Mouse (Mus musculus) neural tube, embryonic 10.5 days (tissue): ENCODE results near the gene Olfr631.
A peak's percentile ranks its signal among the peaks of the same experiment; 100 is the strongest.
"Not testable (repeated sequence)": the region's sequence is repeated elsewhere in the genome, so short reads cannot be mapped to it uniquely, and the experiment has no call there.

Experiments
- DNase-seq: peaks from one replicate; pipeline ENCODE4 v3.0.0-alpha.2; 2017; ENCODE audit warnings: low spot score; ENCODE audit errors: extremely low spot score

Gene Olfr631

DNA sequence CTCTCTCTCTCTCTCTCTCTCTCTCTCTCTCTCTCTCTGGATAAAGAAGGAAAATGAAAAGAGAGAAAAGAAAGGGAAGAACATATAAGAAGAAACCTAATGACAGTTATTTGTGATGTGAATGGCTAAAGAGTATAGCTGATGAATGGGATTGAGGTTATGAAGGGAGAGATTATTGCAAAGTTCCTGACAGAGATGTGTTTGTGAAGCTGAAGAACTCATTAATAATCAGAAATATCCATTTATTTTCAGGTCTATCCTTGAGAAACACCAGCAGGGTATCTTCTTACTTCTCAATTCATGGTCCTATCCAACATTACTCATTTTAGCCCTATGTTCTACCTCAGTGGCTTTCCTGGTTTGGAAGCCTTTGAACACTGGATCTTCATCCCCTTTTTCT, at the start of gene Olfr631:
Olfr631 (plus strand) TSS at position 301 of the 400 bp plus-strand sequence.
- DNase-seq: no peak

- no peak for DNase-seq
These were observed 42.5 kb upstream of the Olfr631 start, which contains the start of gene Olfr66 for GRCm38 (mm10) chr7:103886152-103886551. Olfr66 (minus strand) TSS chr7:103886252.

GRCm38 (mm10) chr7:103894385-103894784, 34.2 kb upstream of the Olfr631 start, which contains the start of gene Olfr64:
Olfr64 (minus strand) TSS chr7:103894485.
- no peak for DNase-seq

GRCm38 (mm10) chr7:103903187-103903586, 25.4 kb upstream of the Olfr631 start, which contains the start of gene Olfr65:
Olfr65 (plus strand) TSS chr7:103903487.
- DNase-seq: no peak

DNA sequence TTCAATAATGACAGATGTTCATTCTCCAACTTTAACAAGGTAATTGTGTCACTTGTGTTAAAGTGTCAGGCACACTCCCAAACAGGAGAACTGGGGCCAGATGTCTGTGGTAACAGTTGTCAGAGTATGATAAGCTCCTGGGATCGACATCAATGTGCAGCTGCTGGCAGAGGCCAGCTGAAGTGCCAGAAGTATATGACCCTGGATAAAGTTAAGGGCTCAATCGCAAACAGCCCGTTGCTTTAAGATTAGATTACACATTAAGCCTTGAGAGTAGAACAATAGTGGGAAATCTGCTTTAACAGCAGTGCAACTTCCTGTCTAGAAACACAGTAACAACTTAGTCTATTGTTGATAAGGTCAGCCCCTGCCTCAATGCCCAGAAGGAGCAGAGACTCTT, 18.6 kb upstream of the Olfr631 start:
- peak; percentile 13 for DNase-seq

DNA sequence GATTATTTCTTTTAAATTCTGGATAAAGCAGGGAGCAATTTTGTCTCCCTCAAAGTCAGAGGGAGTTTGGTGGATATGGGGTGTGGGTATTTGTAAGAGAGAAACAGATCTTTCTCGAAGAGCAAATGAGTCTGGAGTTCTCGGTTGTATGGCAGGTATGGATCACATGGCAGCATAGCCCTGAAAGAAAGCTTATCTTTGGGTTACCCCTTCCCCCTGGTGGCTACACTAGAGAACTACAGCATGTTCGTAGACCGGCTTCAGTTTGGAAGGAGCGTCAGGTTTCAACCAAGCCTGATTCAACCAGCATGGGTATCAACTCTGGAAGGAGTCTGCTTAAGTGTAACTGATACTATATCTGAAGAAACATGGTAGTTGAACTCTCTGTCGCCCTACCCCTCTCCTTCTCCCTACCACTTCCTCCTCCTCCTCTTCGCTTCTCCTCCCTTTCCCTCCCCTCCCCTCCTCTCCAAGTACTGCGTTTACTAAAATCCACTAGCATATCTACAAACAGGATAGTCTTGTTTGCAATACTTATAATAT, 15.6 kb upstream of the Olfr631 start:
- no peak for DNase-seq

- DNase-seq: no peak
These were observed 13.3 kb upstream of the Olfr631 start for GRCm38 (mm10) chr7:103915338-103915737.

DNA sequence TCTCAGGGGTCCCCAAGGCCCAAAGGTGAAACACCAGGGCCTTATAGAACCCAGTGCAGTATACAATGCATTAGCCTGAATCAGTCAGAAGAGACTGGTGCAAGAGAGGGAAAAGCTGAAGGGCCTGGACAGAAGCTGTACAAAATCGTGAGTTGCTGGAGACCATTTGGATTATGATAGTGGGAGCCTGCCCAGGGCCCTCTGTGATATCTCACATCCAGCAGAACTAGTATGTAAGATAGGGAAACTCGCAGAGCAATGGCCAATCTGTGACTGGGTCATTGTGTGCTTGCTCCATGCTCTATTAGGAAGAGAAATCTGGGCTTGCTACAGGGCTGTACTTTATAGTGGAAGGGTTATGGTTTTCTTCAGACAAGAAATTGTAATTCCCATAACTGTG, 5.6 kb downstream of the Olfr631 start, which contains the start of gene Olfr632:
Olfr632 (plus strand) TSS at position 84 of the 400 bp plus-strand sequence.
- DNase-seq: no peak

DNA sequence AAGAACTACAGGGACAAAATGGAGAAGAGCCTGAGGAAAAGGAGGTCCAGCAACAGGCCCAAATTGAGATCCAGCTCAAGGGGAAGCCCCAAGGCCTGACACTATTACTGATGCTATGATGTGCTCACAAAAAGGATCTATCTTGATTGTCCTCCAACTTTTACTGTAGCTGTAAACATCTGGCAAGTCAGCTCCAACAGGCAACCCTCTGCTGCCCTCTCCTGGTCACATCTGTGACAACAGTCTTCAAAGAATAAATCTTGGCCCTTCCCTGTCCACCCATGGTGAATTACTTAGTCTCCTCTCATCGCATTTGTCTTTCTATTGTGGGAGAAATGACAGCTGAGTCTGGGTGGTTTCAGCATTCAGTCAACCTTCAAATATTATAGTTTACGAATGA, 14.1 kb downstream of the Olfr631 start:
- peak; percentile 60 for DNase-seq

DNA sequence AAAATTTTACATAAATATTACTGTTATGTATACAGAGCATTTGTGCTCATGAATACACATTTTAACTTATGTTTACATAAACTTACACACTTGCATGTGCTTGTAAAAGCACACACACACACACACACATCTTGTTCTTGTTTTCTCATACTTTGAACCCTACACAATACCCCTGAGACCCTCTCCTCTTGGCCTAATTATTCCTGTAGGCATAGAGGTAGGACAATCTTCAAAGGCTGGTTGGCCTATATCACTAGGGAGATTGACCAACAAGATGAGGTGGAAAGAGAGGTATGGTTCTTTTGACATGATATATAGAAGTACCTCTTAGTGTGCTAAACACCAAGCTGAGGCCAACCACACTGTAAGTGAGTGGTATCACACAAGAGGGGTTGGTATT, 15.5 kb downstream of the Olfr631 start, which contains the start of gene Olfr633:
Olfr633 (plus strand) TSS at position 301 of the 400 bp plus-strand sequence.
- no peak for DNase-seq

GRCm38 (mm10) chr7:103966873-103967272, 38.2 kb downstream of the Olfr631 start:
- not testable (repeated sequence) for DNase-seq

DNA sequence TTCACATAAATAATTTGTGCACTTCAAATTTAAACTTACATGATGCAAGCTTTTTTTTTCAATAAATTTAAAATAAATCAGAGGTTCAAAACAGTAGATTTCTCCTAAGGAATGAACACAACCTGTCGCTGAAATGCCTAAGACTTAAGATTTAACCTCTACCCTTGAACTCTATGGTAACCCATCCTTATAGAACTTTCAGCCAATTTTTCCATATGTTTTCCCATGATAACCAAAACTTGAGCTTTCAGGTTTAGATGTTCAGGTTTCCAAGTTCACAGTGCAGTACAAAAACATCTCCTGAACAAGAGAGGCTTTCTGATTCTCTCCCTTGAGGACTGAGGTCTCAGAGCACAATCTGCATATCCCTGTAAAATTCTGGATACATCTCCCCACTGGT, 42.2 kb downstream of the Olfr631 start, which contains the start of gene Olfr635:
Olfr635 (plus strand) TSS at position 301 of the 400 bp plus-strand sequence.
- no peak for DNase-seq

- DNase-seq: no peak
These were observed 43.2 kb downstream of the Olfr631 start for GRCm38 (mm10) chr7:103971782-103972181.
